Mouse (Mus musculus) hindbrain, embryonic 10.5 days (tissue): ENCODE results near the gene Slc6a13. TPM values are rescaled to one million over a fixed set of nuclear protein-coding genes. Genes with fewer than 3 reads are reported as not detected.

Experiments used
- polyA plus RNA-seq: library from polyadenylated mRNA; unstranded; fragments of >200 nt; fragmentation: Nextera tagmentation; extraction: Ambion mirVana; gene quantifications from 2 replicates; pipeline ENCODE4 v1.2.1, GENCODE M21; 2016

Gene Slc6a13
- polyA plus RNA-seq, 1 experiment from 2014 or later: 1.7 TPM

Other genes with a start within 250 kb of the Slc6a13 start
- gene Mical3, start 169.2 kb upstream of the Slc6a13 start, polyA plus RNA-seq: 10.3 and 11.8 TPM in 2 replicates
- 9.2 and 10.1 TPM in 2 replicates for gene Pex26, start 116.6 kb upstream of the Slc6a13 start, polyA plus RNA-seq
- 0.30 and 0.41 TPM in 2 replicates for gene Tuba8, start 89.5 kb upstream of the Slc6a13 start, polyA plus RNA-seq
- 0.73 and 0.88 TPM in 2 replicates for gene Usp18, start 54.3 kb upstream of the Slc6a13 start, polyA plus RNA-seq
- not detected in 2 replicates for gene Slc6a12, start 42.8 kb downstream of the Slc6a13 start, polyA plus RNA-seq
- 0.26 and 1.5 TPM in 2 replicates for gene Iqsec3, start 173.5 kb downstream of the Slc6a13 start, polyA plus RNA-seq